22 mouse cellular contexts compared by ENCODE assay signal in the genomic region with DNA sequence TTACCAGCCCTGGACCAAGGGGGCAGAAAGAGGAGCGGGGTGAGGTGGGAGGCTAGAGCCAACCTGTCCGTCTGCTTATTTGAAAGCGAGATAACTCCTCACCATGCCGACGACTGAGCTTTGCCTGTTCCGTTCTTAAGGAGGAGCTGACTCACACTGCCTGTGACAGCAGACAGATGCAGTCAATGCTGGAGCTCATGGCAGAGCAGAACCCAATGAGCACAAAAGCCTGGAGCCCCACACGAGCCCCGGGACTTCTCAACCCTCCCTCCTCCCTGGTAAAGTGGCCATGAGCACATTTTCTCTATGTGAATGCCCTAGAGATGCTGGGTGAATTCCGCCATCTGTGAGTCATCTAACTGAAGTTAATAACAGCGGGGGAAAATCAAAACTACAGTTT.
DNase-seq lines count a peak whose midpoint lies in the region; ATAC-seq and TF ChIP-seq lines count a peak whose summit lies in the region.
"Had no signal": no experiment of that assay in that cellular context is flagged by ENCODE, and none has a peak within 500 bp of the region (broad histone marks: within the 10 kb centered on the region; RNA-seq: fewer than 3 reads in every experiment).

No protein-coding gene starts in this region.

- no peaks in the 10 kb centered on the region for H3K79me3 ChIP-seq in C2C12 (ENCODE audit: low read depth)

- peaks cover 36% of the 10 kb centered on the region for H3K4me1 ChIP-seq in forebrain, embryonic 13.5 days
- H3K4me1 ChIP-seq in forebrain, embryonic 11.5 days (replicated peaks; ENCODE audit: control insufficient read depth, insufficient read depth, low read length), result peaks cover 8% of the 10 kb centered on the region; the same call in 1 of the 2 replicates
- H3K4me1 ChIP-seq in lung, adult 2 months (ENCODE audit: control insufficient read depth, insufficient read depth, low read length), result no peaks in the 10 kb centered on the region
- H3K4me1 ChIP-seq: stomach, embryonic 15.5 days had no signal

- H3ac ChIP-seq in C2C12 (ENCODE audit: control insufficient read depth, insufficient read length, low read depth), result peak overlapping the region; percentile 48

- H3K36me3 ChIP-seq in forebrain, embryonic 13.5 days (ENCODE audit: poor library complexity, severe bottlenecking), result no peaks in the 10 kb centered on the region
- H3K36me3 ChIP-seq in forebrain, embryonic 11.5 days (ENCODE audit: control insufficient read depth, insufficient read depth, low read length), result no peaks in the 10 kb centered on the region
- H3K36me3 ChIP-seq in C2C12 (ENCODE audit: control insufficient read depth, insufficient read depth), result no peaks in the 10 kb centered on the region
- H3K36me3 ChIP-seq: embryonic facial prominence, embryonic 10.5 days; hindbrain, embryonic 15.5 days; limb, embryonic 15.5 days; stomach, embryonic 15.5 days had no signal

- H3K27me3 ChIP-seq in forebrain, embryonic 13.5 days, result no peaks in the 10 kb centered on the region
- no peaks in the 10 kb centered on the region for H3K27me3 ChIP-seq in forebrain, embryonic 11.5 days (ENCODE audit: control insufficient read depth, insufficient read depth, low read length)
- no peaks in the 10 kb centered on the region for H3K27me3 ChIP-seq in C2C12 (ENCODE audit: control insufficient read depth, insufficient read depth, insufficient read length)
- H3K27me3 ChIP-seq: hindbrain, embryonic 15.5 days; limb, embryonic 15.5 days; stomach, embryonic 15.5 days had no signal

- no peak overlapping the region for H3K9ac ChIP-seq in forebrain, embryonic 13.5 days
- no peak overlapping the region for H3K9ac ChIP-seq in forebrain, embryonic 11.5 days (ENCODE audit: low read length)
- H3K9ac ChIP-seq: hindbrain, embryonic 15.5 days; limb, embryonic 15.5 days; stomach, embryonic 15.5 days had no signal

- no peak for DNase-seq in forebrain, embryonic 11.5 days (ENCODE audit: low spot score)
- peak; percentile 27 to 38 for DNase-seq in left cerebral cortex, postnatal 14 days (ENCODE audit: low spot score in 2 of 2)
- no peak for DNase-seq in left cerebral cortex, adult 11 months (ENCODE audit: low spot score)
- peak; percentile 36 for DNase-seq in fibroblast of lung, adult 2 months (ENCODE audit: low read depth)
- no peak for DNase-seq in lung, adult 2 months
- DNase-seq: B cell, adult 2 months; cerebellum, adult 11 months; cerebellum, postnatal 36 days; heart, adult 2 months; kidney, adult 18-20 months; kidney, postnatal 25 days; lung, adult 18-20 months; lung, postnatal 4 days; midbrain, embryonic 14.5 days; spleen, adult 18-20 months had no signal

- peak overlapping the region; percentile 35 for H3K27ac ChIP-seq in forebrain, embryonic 13.5 days
- no peak overlapping the region for H3K27ac ChIP-seq in forebrain, embryonic 11.5 days (ENCODE audit: low read depth, low read length)
- H3K27ac ChIP-seq: heart, adult 2 months; hindbrain, embryonic 15.5 days; limb, embryonic 15.5 days; stomach, embryonic 15.5 days had no signal

- intact Hi-C loops in left cerebral cortex, postnatal 14 days (cut with DNase I), result no loop called here

- H3K4me2 ChIP-seq in forebrain, embryonic 13.5 days, result no peak overlapping the region
- H3K4me2 ChIP-seq in forebrain, embryonic 11.5 days (ENCODE audit: low read depth, low read length, severe bottlenecking), result no peak overlapping the region
- H3K4me2 ChIP-seq: hindbrain, embryonic 15.5 days; limb, embryonic 15.5 days; stomach, embryonic 15.5 days had no signal

- TF ChIP-seq POLR2A in lung, adult 2 months (IDR thresholded peaks at IDR 0.05; ENCODE audit: borderline replicate concordance, extremely low read depth, low read depth, low read length), result no peak

- no peak for TF ChIP-seq CTCF in C2C12 (IDR thresholded peaks at IDR 0.05; ENCODE audit: control insufficient read depth, insufficient read depth, insufficient read length)
- TF ChIP-seq CTCF in lung, adult 2 months (IDR thresholded peaks at IDR 0.05; ENCODE audit: insufficient read depth, low read length), result no peak

- no peaks in the 10 kb centered on the region for H3K79me2 ChIP-seq in C2C12 (ENCODE audit: control insufficient read depth, insufficient read depth)

- H3K9me3 ChIP-seq in forebrain, embryonic 13.5 days (replicated peaks), result peaks cover 5% of the 10 kb centered on the region; the same call in 1 of the 2 replicates
- no peaks in the 10 kb centered on the region for H3K9me3 ChIP-seq in forebrain, embryonic 11.5 days (ENCODE audit: control insufficient read depth, low read length)
- H3K9me3 ChIP-seq: hindbrain, embryonic 15.5 days; limb, embryonic 15.5 days; stomach, embryonic 15.5 days had no signal

- 74% methylated on average over 10 of the region's 10 CpGs for WGBS in forebrain, embryonic 13.5 days
- 81% methylated on average over 10 of the region's 10 CpGs for WGBS in forebrain, embryonic 11.5 days
- 80% methylated on average over 10 of the region's 10 CpGs for WGBS in lung, adult 2 months

- ATAC-seq in forebrain, embryonic 13.5 days, result no peak
- no peak for ATAC-seq in forebrain, embryonic 11.5 days (replicated peaks; ENCODE audit: low FRiP score)

- no peak overlapping the region for H3K4me3 ChIP-seq in forebrain, embryonic 13.5 days
- H3K4me3 ChIP-seq in forebrain, embryonic 11.5 days (ENCODE audit: low read depth, low read length), result no peak overlapping the region
- H3K4me3 ChIP-seq in C2C12 (ENCODE audit: insufficient read depth, poor library complexity, severe bottlenecking), result peak overlapping the region; percentile 11
- no peak overlapping the region for H3K4me3 ChIP-seq in lung, adult 2 months (replicated peaks; ENCODE audit: extremely low read depth, low read depth, low read length)
- H3K4me3 ChIP-seq: embryonic facial prominence, embryonic 10.5 days; erythroblast, embryonic 14.5 days; heart, adult 2 months; hindbrain, embryonic 15.5 days; limb, embryonic 15.5 days; stomach, embryonic 15.5 days had no signal

TF ChIP-seq in C2C12, 6 proteins besides CTCF, POLR2A, EP300 and RAD21:
- TF ChIP-seq MAX (IDR thresholded peaks at IDR 0.05) (peak; percentile 49), MYOG (IDR thresholded peaks at IDR 0.05; ENCODE audit: control insufficient read depth, extremely low read depth, insufficient read length) (no peak)

Comparison
In these comparisons a context has a peak if more than half of its experiments do, and no peak if none do; other contexts are left out.
1. DNase-seq: peak in left cerebral cortex, postnatal 14 days (2 of 2) and fibroblast of lung, adult 2 months (single experiment); none in forebrain, embryonic 11.5 days (single experiment), left cerebral cortex, adult 11 months (single experiment) and lung, adult 2 months (single experiment).